Mouse (Mus musculus) bone marrow, adult 2 months (tissue): ENCODE data around the gene Kdm1b. TPM values are rescaled to one million over a fixed set of nuclear protein-coding genes. Genes with fewer than 3 reads are reported as not detected.
A peak's percentile ranks its signal among the peaks of the same experiment; 100 is the strongest.

ENCODE experiments used
- H3K27ac ChIP-seq: fragments of 200-500 bp; 2 replicates; pipeline ENCODE4 v1.5.1; 2012; ENCODE audit warnings: low read depth, mild to moderate bottlenecking, control low read depth, inconsistent platforms, low read length; ENCODE audit not compliant: control insufficient read depth, poor library complexity, insufficient read depth
- H3K4me1 ChIP-seq: fragments of 200-500 bp; 2 replicates; pipeline ENCODE4 v1.6.1; 2011; ENCODE audit warnings: low read length; ENCODE audit not compliant: control insufficient read depth, insufficient read depth
- H3K4me3 ChIP-seq: fragments of 200-500 bp; replicated peaks from 2 replicates; pipeline ENCODE3; 2011; ENCODE audit warnings: mild to moderate bottlenecking, low read depth, low read length, control low read depth; ENCODE audit not compliant: control insufficient read depth
- CTCF ChIP-seq: fragments of 200-500 bp; IDR thresholded peaks from 2 replicates; pipeline ENCODE4 v1.5.1; 2011; ENCODE audit warnings: low read length, control low read depth; ENCODE audit not compliant: control insufficient read depth, insufficient read depth
- POLR2A ChIP-seq: fragments of 200-500 bp; IDR thresholded peaks from 2 replicates; pipeline ENCODE4 v1.6.1; 2011; ENCODE audit warnings: low read depth, mild to moderate bottlenecking, control low read depth, low read length, borderline replicate concordance; ENCODE audit not compliant: control insufficient read depth
- WGBS: fragments of 180-500 bp; shearing (Covaris S2); methylation state at CpG from one replicate; pipeline ENCODE4 v1.1.7; 2018; 5-methylcytosine and 5-hydroxymethylcytosine counted together
- polyA plus RNA-seq: library from polyadenylated mRNA; stranded (reverse); fragments of >200 nt; gene quantifications from 2 replicates; pipeline ENCODE4 v1.2.4, GENCODE M21; 2011; ENCODE audit warnings: low replicate concordance; ENCODE audit not compliant: missing spikeins, insufficient read depth, insufficient read length

Kdm1b gene
- polyA plus RNA-seq, 1 experiment = 8.5 TPM

GRCm38 (mm10) chr13:47088433-47088832 is 45.1 kb downstream of the Kdm1b start:
- no peak for TF ChIP-seq CTCF
- TF ChIP-seq POLR2A = no peak
- 95% methylated on average over 1 of the region's 1 CpGs for WGBS
- no peaks in the 10 kb centered on the region for H3K4me1 ChIP-seq
- no peak overlapping the region for H3K27ac ChIP-seq
- H3K4me3 ChIP-seq = no peak overlapping the region

GRCm38 (mm10) chr13:47089271-47089670 is 46.0 kb downstream of the Kdm1b start:
- H3K4me1 ChIP-seq = no peaks in the 10 kb centered on the region
- H3K4me3 ChIP-seq = no peak overlapping the region
- 67% methylated on average over 2 of the region's 2 CpGs for WGBS
- H3K27ac ChIP-seq = no peak overlapping the region
- TF ChIP-seq POLR2A (no peak), CTCF (no peak)

GRCm38 (mm10) chr13:47093791-47094190 is 50.5 kb downstream of the Kdm1b start:
- no peak for TF ChIP-seq CTCF
- no peak for TF ChIP-seq POLR2A
- WGBS = 83% methylated on average over 2 of the region's 2 CpGs
- no peak overlapping the region for H3K4me3 ChIP-seq
- H3K4me1 ChIP-seq = no peaks in the 10 kb centered on the region
- H3K27ac ChIP-seq = no peak overlapping the region

GRCm38 (mm10) chr13:47096591-47096990 is 53.3 kb downstream of the Kdm1b start:
- TF ChIP-seq CTCF (no peak), POLR2A (no peak)
- 86% methylated on average over 2 of the region's 2 CpGs for WGBS
- H3K4me3 ChIP-seq = no peak overlapping the region
- H3K27ac ChIP-seq = no peak overlapping the region
- H3K4me1 ChIP-seq = no peaks in the 10 kb centered on the region

GRCm38 (mm10) chr13:47099265-47099664 is 56.0 kb downstream of the Kdm1b start:
- TF ChIP-seq CTCF (no peak), POLR2A (no peak)
- WGBS = 74% methylated on average over 7 of the region's 7 CpGs
- no peak overlapping the region for H3K27ac ChIP-seq
- no peak overlapping the region for H3K4me3 ChIP-seq
- no peaks in the 10 kb centered on the region; the same call in 1 of the 2 replicates for H3K4me1 ChIP-seq

- WGBS = 85% methylated on average over 2 of the region's 2 CpGs
These were observed 57.3 kb downstream of the Kdm1b start for GRCm38 (mm10) chr13:47100587-47100986.

GRCm38 (mm10) chr13:47104146-47104545 is 60.8 kb downstream of the Kdm1b start:
- TF ChIP-seq POLR2A (no peak), CTCF (no peak)
- 26% methylated on average over 2 of the region's 2 CpGs for WGBS

More at GRCm38 (mm10) chr13:47100587-47100986, 57.3 kb downstream of the Kdm1b start:
- peaks cover 2% of the 10 kb centered on the region; the same call in 1 of the 2 replicates for H3K4me1 ChIP-seq
- TF ChIP-seq CTCF (no peak), POLR2A (no peak)
- no peak overlapping the region for H3K4me3 ChIP-seq
- H3K27ac ChIP-seq = no peak overlapping the region

GRCm38 (mm10) chr13:47104856-47105541 is 61.7 kb downstream of the Kdm1b start:
- WGBS = under 1% methylated on average over 25 of the region's 25 CpGs
- TF ChIP-seq POLR2A (no peak), CTCF (no peak)
- H3K4me1 ChIP-seq = peaks cover 2% of the 10 kb centered on the region; the same call in 1 of the 2 replicates
- peak overlapping the region; percentile 77 for H3K4me3 ChIP-seq
- H3K27ac ChIP-seq = peak overlapping the region; percentile 97

More at GRCm38 (mm10) chr13:47104146-47104545, 60.8 kb downstream of the Kdm1b start:
- H3K27ac ChIP-seq = no peak overlapping the region
- H3K4me3 ChIP-seq = peak overlapping the region; percentile 62
- H3K4me1 ChIP-seq = peaks cover 2% of the 10 kb centered on the region; the same call in 1 of the 2 replicates
